Mouse (Mus musculus) intestine, postnatal 0 days (tissue): ENCODE measurements around the gene Abcd3. TPM values are rescaled to one million over a fixed set of nuclear protein-coding genes. Genes with fewer than 3 reads are reported as not detected.

Experiments used
- ATAC-seq: fragments of 200-750 bp; cut with Nextera tagmentation; 2 replicates; pipeline ENCODE4 v1.8.0; 2017; ENCODE audit warnings: mild to moderate bottlenecking, moderate TSS enrichment, moderate library complexity
- H3K27ac ChIP-seq: fragments of 300-500 bp; sonication (generic); 2 replicates; pipeline ENCODE4 v1.5.1; 2014; ENCODE audit warnings: mild to moderate bottlenecking, low read depth, low read length, moderate library complexity
- H3K27me3 ChIP-seq: fragments of 300-500 bp; sonication (generic); replicated peaks from 2 replicates; pipeline ENCODE4 v1.6.1; 2014; ENCODE audit warnings: low read length, mixed read lengths; ENCODE audit not compliant: control insufficient read depth, insufficient read depth
- H3K36me3 ChIP-seq: fragments of 300-500 bp; sonication (generic); 2 replicates; pipeline ENCODE4 v1.6.1; 2014; ENCODE audit warnings: mild to moderate bottlenecking, moderate library complexity; ENCODE audit not compliant: control insufficient read depth, insufficient read depth
- H3K4me1 ChIP-seq: fragments of 300-500 bp; sonication (generic); replicated peaks from 2 replicates; pipeline ENCODE4 v1.6.1; 2014; ENCODE audit warnings: antibody characterized with exemption, low read length, mixed read lengths; ENCODE audit not compliant: control insufficient read depth, insufficient read depth
- H3K4me2 ChIP-seq: fragments of 300-500 bp; sonication (generic); replicated peaks from 2 replicates; pipeline ENCODE4 v1.6.1; 2014; ENCODE audit warnings: low read depth, mild to moderate bottlenecking, moderate library complexity
- H3K4me3 ChIP-seq: fragments of 300-500 bp; sonication (generic); 2 replicates; pipeline ENCODE4 v1.5.1; 2014; ENCODE audit warnings: low read depth, low read length
- H3K9ac ChIP-seq: fragments of 300-500 bp; sonication (generic); 2 replicates; pipeline ENCODE4 v1.6.1; 2014; ENCODE audit warnings: mild to moderate bottlenecking, low read depth, low read length
- H3K9me3 ChIP-seq: fragments of 300-500 bp; sonication (generic); 2 replicates; pipeline ENCODE4 v1.6.1; 2016; ENCODE audit warnings: mixed run types; ENCODE audit not compliant: control insufficient read depth
- CTCF ChIP-seq: sonication (generic); IDR thresholded peaks from 2 replicates; pipeline ENCODE4 v1.5.1; 2016; ENCODE audit warnings: low read depth, mild to moderate bottlenecking, control low read depth, antibody characterized with exemption, moderate library complexity
- WGBS: fragments of 180-500 bp; shearing (Covaris S2); extraction: QIAGEN DNeasy Blood & Tissue Kit; methylation state at CpG from one replicate; pipeline ENCODE4 v1.1.7; 2014; 5-methylcytosine and 5-hydroxymethylcytosine counted together
- polyA plus RNA-seq: library from polyadenylated mRNA; unstranded; fragments of >200 nt; fragmentation: Nextera tagmentation; extraction: Ambion mirVana; gene quantifications from 2 replicates; pipeline ENCODE4 v1.2.1, GENCODE M21; 2015

The Abcd3 gene
- polyA plus RNA-seq, 1 experiment from 2014 or later = 46.9 TPM

DNA sequence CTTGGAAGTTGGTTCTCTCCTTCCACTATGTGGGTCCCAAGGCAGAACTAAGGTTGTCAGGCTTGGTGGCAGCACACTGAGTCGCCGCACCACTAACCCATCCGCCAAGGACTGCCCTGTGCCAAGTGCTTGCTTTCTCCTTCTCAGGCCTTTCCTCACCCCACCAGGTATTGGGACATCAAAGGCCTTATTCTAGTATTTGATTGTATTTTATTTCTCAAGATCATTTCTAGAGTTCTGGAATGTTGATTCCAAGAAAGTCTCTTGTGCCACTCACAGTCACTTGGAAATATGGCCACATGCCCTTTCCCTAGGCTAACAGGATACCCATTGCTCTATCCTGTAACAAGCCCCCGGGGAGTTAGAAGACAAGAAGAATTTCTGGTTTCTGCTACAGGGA lies 35.3 kb upstream of the Abcd3 start:
- H3K27me3 ChIP-seq = no peaks in the 10 kb centered on the region
- H3K9ac ChIP-seq = no peak overlapping the region
- H3K4me3 ChIP-seq = no peak overlapping the region
- H3K4me2 ChIP-seq = no peak overlapping the region
- H3K4me1 ChIP-seq = no peaks in the 10 kb centered on the region
- no peak for ATAC-seq
- no peaks in the 10 kb centered on the region for H3K36me3 ChIP-seq
- 92% methylated on average over 4 of the region's 4 CpGs for WGBS
- H3K27ac ChIP-seq = no peak overlapping the region
- no peaks in the 10 kb centered on the region for H3K9me3 ChIP-seq
- no peak for TF ChIP-seq CTCF

DNA sequence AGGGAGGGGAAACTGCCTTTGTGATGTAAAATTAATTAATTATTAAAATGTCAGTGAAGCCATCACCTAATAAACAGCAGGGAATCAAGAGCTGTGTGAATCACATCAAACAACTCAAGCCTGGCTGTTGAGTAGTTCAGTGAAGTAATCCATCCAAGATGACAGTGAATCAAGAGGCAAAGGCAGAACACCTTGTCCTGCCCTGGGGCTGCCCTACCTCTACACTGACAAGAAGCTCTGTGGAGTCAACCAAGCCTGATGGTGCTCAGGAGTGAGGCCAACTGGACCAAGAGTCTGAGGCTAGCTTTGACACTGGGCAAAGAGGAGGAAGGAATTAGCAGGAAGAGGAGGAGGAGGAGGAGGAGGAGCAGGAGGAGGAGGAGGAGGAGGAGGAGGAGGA lies 32.2 kb upstream of the Abcd3 start:
- Histone ChIP-seq H3K9ac (no peak overlapping the region), H3K9me3 (no peaks in the 10 kb centered on the region), H3K36me3 (no peaks in the 10 kb centered on the region), H3K27ac (no peak overlapping the region), H3K4me3 (no peak overlapping the region), H3K4me1 (no peaks in the 10 kb centered on the region), H3K27me3 (no peaks in the 10 kb centered on the region), H3K4me2 (no peak overlapping the region)
- TF ChIP-seq CTCF = no peak
- no peak for ATAC-seq

DNA sequence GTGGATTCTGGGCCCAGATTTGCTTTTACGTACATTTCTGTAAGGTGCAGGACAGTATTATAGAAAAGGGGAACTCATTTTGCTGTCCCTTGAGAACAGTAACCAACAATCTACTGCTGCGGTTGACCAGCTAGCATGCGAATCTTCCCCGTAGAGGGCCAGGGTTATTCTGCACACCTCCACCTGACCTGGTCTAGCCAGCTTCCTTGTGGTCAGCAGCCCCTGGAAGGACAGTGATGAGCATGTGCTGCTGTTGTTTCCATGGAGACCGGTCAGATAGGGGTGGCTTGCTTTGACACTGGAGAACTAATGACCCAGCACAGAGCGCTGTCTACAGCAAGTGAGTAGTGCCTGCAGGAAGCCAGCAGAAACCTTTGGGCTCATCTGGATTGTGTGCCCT lies 29.6 kb upstream of the Abcd3 start:
- TF ChIP-seq CTCF = no peak
- Histone ChIP-seq H3K36me3 (no peaks in the 10 kb centered on the region), H3K27ac (no peak overlapping the region), H3K4me2 (no peak overlapping the region), H3K9ac (no peak overlapping the region), H3K4me1 (no peaks in the 10 kb centered on the region), H3K9me3 (no peaks in the 10 kb centered on the region), H3K27me3 (no peaks in the 10 kb centered on the region), H3K4me3 (no peak overlapping the region)
- ATAC-seq = no peak
- WGBS = 90% methylated on average over 6 of the region's 6 CpGs

DNA sequence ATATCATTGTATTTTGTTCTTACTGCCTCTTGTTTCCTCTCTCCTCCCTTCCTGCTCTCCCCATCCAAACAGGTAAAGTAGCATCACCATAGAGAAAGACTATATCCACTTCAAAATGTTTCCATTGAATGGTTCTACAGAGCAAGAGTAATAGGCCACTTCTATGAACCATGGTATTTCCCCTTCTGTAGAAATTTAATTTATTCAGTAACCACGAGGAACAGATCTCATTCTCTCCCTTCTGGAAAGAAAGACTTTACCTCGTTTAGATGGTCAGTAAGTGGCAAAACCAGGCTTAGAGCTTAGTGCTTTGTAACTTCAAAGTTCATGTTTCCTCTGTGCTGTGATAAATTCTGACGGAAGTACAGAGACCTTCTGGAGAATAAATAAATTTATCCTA lies 28.9 kb upstream of the Abcd3 start:
- H3K9me3 ChIP-seq = no peaks in the 10 kb centered on the region
- no peak for ATAC-seq
- no peak overlapping the region for H3K4me2 ChIP-seq
- H3K36me3 ChIP-seq = no peaks in the 10 kb centered on the region
- 87% methylated on average over 3 of the region's 3 CpGs for WGBS
- H3K27me3 ChIP-seq = no peaks in the 10 kb centered on the region
- H3K9ac ChIP-seq = no peak overlapping the region
- H3K4me1 ChIP-seq = no peaks in the 10 kb centered on the region
- no peak overlapping the region for H3K4me3 ChIP-seq
- H3K27ac ChIP-seq = no peak overlapping the region
- no peak for TF ChIP-seq CTCF

DNA sequence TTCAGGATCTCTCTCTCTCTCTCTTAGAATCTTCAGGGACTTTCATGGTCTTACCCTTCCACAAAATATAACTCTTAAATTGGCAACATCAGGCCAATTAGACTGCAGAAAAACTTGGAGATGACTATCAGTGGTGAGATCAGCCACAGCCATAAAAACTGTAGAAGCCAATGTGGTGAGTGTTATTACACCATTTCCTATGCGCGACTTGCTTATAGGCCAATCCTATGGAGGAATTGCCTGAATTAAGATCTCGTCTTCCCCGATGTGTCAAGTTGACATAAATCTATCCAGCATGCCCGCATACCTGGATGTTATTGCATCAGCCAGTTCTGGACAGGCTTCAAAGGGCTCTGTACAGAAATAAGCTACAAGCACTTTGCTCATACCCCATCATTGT lies 28.2 kb upstream of the Abcd3 start:
- ATAC-seq = no peak
- Histone ChIP-seq H3K36me3 (no peaks in the 10 kb centered on the region), H3K9ac (no peak overlapping the region), H3K9me3 (no peaks in the 10 kb centered on the region), H3K4me1 (no peaks in the 10 kb centered on the region), H3K27ac (no peak overlapping the region), H3K4me3 (no peak overlapping the region), H3K27me3 (no peaks in the 10 kb centered on the region), H3K4me2 (no peak overlapping the region)
- TF ChIP-seq CTCF = no peak
- 77% methylated on average over 5 of the region's 5 CpGs for WGBS

DNA sequence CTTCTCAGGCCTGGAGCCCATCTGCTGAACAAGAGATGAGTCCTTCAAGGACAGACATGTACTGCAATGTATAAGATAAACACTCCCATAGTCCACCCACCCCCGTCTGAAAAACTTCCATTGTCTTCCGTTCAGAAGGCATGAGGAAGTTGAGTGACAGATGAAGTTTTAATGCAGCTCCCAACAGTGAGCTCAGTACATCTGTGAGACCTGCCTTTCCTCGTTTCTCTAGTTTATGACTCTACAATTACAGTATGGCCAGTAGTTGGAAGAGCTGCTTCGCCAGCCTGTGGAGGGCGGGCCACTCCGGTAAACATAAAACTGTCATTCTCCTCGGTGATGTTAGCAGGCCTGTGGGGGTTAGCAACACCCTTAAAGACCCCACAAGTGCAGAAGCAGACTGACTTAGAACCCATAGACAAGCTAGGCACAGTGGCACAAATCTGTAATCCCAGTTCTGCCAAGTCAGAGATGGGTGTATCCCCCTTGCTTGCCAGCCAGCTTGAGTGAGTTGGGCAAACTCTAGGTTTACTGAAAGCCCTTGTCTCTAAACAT lies 27.3 kb upstream of the Abcd3 start:
- Histone ChIP-seq H3K9me3 (no peaks in the 10 kb centered on the region), H3K4me1 (no peaks in the 10 kb centered on the region), H3K4me3 (no peak overlapping the region), H3K27me3 (no peaks in the 10 kb centered on the region), H3K9ac (no peak overlapping the region), H3K4me2 (no peak overlapping the region), H3K36me3 (no peaks in the 10 kb centered on the region), H3K27ac (no peak overlapping the region)
- ATAC-seq = 0 out of 2 replicates have a peak, but pooled peaks have one; percentile 62
- 11% methylated on average over 7 of the region's 7 CpGs for WGBS
- peak; percentile 28; the same call in 1 of the 2 replicates for TF ChIP-seq CTCF

DNA sequence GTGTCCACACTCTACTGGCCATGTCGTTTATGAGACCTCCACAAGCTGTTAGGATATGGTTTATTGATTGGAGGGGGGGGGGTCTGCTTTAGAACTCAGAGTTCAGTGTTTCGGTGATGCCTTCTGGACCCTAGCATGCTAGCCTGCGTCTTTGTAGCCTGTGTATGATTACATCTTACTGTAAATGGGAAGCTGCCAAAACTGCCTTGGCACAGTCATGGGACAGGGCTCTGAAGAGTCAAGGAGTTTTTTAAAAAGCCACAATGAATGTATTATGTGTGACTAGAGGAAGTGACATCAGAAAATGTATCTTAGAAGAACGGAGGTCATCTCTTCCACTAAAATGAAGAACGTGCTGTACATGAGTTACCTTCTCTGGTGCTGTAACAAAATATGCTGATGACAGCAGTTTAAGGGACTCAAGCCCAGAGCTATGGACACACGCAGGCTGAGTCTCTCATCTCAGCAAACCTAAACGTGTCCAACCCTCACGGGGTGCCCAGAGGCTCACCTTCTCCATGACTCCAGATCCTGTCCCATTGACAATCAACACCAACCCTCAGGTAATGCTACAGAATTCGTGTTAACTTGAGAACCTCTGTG lies 26.4 kb upstream of the Abcd3 start:
- WGBS = 71% methylated on average over 9 of the region's 9 CpGs
- Histone ChIP-seq H3K4me3 (no peak overlapping the region), H3K27ac (no peak overlapping the region), H3K9me3 (no peaks in the 10 kb centered on the region), H3K4me2 (no peak overlapping the region), H3K9ac (no peak overlapping the region), H3K27me3 (no peaks in the 10 kb centered on the region), H3K36me3 (no peaks in the 10 kb centered on the region), H3K4me1 (no peaks in the 10 kb centered on the region)
- ATAC-seq = no peak
- TF ChIP-seq CTCF = no peak
